Mouse (Mus musculus) kidney, adult 11 months (tissue): Measurements from ENCODE around the gene Flnb.

ENCODE experiments used
- DNase-seq: peaks from one replicate; pipeline ENCODE4 v3.0.0; 2022

The Flnb gene

DNA sequence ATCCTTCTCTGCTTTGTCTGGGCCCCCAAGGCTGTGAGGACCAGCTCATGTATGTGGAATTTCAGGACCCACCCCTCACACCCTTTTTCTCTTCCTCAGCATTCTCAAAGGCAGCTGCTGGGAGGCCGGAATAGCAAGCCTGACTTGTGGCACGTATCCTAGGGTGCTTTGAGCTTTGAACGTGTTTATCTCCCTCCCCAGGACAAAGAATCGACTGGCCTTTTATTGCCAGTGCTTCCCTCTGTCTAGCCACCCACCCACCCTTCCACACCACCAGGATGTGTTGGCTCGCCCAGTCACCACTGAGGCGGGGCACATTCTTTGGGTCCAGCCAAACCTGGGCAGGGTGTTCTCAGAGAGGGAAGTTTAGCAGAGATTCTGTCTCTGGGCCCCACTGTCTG lies 136.3 kb downstream of the Flnb start:
- DNase-seq: no peak

DNA sequence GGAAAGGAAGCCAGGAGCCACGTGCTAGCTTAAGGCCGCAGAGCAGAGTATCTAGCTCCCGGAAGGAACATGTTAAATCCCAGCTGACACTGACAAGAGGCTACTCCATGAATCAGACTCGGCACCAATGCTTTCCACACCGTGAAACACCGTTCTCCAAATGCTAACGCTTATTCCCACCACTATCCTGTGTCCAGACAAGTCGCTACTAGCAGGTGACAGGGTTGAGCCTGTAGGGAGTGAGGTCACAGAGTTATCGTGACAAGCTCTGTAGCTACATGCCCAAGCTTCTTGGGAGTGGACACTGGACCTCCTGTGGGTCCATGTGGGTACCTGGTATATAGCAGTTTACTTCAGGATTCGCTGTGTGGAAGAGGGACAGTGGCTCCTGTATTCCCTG lies 138.7 kb downstream of the Flnb start:
- DNase-seq: no peak

GRCm38 (mm10) chr14:7957049-7957448 lies 139.3 kb downstream of the Flnb start, which contains the start of gene Gm45521:
Gene Gm45521, plus strand, starts transcription at chr14:7957288.
- no peak for DNase-seq

DNA sequence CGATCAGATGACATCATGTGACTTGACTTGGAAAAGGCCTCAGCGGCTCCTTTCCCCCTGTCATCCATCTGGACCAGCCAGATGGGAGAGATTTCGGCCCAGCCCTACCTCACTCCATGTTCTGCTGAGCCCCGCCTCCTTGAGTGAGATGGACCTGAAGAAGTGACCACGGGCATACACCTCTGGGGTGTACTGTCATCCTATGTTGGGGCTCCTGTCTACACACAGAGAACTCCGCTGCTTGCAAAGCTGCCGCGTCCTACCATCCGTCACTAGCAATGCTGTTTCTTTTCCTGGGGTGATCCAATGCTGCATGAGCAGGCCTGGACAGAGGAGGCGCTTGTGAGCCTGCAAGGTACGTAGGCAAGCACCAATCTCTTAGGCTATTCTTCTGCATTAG lies 142.9 kb downstream of the Flnb start:
- DNase-seq: no peak

- DNase-seq: no peak
Observed at GRCm38 (mm10) chr14:7961714-7962113, 144.0 kb downstream of the Flnb start.

DNA sequence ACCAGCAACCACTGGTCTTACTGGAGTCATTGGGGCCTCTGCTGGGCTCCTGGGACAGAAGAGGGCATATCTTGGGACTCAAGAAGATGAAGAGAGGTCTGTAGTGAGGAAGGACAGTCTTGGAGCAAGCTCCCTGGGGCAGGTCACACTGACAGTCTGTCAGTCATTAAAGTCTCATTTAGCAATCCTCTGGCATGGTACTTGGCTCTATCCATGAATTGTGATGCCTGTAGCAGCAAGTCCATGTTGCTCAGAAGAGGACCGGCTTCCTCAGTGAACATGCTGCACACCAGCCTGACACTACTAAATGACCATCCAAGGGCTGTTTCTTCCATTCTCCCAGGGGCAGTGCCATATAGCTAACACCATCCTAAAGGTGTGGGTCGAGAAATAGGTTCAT lies 144.9 kb downstream of the Flnb start:
- DNase-seq: no peak

DNA sequence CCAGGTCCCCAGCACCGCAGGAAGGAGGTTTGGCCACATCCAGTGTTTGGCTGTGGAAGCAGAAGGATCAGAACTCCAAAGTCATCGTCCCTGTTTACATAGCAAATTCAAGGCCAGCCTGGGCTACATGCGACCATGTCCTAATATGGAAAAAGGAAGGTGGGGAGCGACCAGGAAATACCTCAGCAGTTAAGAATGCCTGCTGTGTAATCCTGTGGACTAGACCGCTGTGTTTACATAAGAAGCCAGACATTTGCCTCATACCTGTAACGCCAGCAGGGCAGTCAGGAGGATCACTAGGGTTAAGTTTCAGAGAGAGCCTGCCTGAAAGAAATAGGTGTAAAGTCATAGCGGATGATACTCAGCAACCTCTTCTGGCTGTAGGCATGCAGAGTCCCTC lies 145.4 kb downstream of the Flnb start:
- DNase-seq: no peak

DNA sequence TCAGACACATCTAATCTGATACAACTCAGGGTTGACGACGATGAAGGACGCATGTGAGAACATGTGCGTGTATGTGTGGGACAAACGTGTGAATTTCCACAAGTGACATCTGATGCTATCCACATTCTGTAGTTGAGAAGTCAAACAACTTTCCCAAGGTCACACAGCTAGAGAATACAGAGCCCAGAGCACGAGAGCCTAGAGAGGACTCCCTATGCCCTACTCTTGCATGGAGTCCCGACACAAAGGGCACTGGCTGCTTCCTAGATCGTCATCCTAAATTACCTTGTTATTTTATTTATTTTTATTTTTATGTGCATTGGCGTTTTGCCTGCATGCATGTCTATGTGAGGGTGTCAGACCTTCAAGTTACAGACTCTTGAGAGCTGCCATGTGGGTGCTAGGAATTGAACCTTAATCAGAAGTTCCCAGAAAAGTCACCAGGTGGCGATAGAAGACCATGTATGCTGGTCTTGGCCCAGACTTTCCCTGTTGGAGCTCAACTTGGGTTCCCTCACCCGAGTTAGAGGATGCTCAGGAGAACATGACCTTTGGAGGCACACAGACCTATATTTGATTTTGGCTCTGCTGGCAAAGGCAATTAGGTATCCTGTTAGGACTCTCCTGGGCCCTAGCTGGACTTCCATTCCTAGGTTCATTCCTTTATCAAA lies 146.6 kb downstream of the Flnb start:
- DNase-seq: peak; percentile 44

DNA sequence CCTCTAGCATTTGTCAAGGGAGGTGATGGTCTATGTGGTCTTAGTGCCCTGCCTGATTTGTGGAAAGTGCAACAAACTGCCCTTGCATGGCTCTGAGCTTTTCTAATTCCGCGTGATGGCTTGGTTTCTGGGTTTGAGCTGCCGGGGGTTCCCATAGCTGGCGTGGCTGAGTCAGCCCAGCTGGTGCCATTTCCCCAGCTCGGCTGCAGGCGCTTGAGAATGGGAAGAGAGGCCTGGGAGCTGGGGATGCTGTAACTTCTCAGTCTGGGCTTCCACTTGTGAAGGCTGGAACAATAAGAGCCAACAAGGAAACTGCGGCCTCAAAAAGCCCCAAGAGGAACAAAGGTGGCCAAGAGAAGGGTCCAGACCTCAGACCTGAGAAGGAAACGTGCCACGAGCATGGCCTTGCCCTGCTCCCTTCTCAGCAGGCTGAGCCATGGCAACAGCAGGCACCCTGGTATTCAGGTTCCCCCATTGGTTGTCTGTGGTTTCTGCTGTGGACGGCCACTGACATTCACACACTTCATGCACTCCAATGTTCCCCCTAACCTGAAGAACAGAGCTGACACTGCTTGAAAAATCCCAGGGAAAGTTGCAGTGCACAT lies 154.2 kb downstream of the Flnb start:
- no peak for DNase-seq

DNA sequence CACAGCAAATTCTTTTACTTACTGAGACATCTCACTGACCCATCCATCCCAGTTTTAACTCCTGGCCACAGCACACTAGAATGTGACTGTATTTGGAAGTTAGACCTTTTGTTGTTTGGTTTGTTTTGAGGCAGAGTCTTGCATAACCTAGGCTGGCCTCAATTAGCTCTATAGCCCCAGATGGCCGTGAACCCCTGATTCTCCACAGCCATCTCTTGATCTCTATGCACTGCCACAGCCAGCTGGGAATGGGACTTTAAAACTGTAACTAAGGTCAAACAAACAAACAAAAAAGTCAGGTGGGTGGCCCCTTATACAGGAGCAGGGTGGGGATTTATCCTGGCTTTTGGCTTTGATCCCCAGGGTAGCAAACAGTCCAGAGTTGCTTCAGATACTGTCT lies 156.9 kb downstream of the Flnb start:
- DNase-seq: no peak

DNA sequence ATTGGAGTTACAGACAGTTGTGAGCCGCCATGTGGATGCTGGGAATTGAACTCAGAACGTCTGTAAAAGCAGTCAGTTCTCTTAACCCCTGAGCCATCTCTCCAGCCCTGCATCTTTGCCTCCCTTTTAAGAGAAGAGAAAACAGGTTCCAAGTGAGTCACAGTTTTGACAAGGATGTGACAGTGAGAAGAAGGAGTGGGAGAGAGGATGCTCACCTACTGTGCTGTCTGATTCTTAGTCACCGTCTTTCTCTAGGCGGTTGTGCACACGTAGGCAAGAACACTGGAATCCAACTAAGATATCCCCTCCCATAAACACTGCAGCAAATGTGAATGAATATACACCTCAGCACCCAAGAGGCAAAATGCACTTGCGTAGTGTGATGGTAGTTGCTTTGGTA lies 157.4 kb downstream of the Flnb start:
- DNase-seq: no peak

- DNase-seq: no peak
Observed at GRCm38 (mm10) chr14:7977471-7977870, 159.7 kb downstream of the Flnb start.

- no peak for DNase-seq
Observed at GRCm38 (mm10) chr14:7978183-7978582, 160.4 kb downstream of the Flnb start.

- DNase-seq: no peak
Observed at GRCm38 (mm10) chr14:7981226-7981625, 163.5 kb downstream of the Flnb start.

DNA sequence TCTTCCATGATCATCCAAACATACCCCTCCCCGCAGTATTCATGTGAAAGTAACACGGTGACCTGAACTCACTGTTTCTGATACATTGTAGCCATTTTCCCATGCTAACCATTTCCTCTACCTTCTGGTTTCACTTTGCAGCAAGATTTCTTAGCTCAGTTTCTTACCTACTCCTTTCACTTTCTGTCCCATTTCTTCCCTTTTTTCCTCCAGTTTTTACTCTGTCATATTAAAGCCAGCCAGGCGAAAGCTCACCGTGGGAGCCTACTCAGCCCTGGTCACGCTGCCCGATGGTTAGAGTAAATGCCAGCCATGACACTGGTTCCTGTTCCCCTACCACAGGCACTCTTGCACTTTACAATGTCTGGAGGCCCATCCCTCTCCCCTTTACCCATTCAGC lies 169.2 kb downstream of the Flnb start:
- DNase-seq: no peak

- DNase-seq: no peak
Observed at GRCm38 (mm10) chr14:7989371-7989770, 171.6 kb downstream of the Flnb start.

DNA sequence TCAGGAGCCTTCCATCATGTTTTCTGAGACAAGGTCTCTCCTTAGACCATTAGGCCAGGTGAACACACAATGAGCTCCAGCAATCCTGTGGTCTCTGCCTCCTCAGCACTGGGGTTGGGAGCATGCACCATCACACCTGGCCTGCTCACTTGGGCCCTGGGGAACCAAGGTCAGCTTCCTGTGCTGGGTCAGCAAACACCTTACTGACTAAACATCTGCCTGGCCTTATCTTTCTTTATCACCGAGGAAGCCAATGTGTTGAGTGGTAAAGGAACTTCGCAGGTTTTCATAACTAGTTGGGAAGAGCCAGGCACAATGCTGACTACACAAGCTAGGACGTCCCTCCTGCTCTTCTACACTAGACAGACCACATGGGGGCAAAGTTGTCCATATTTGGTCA lies 172.2 kb downstream of the Flnb start:
- no peak for DNase-seq

- no peak for DNase-seq
Observed at GRCm38 (mm10) chr14:7991108-7991776, 173.5 kb downstream of the Flnb start.

DNA sequence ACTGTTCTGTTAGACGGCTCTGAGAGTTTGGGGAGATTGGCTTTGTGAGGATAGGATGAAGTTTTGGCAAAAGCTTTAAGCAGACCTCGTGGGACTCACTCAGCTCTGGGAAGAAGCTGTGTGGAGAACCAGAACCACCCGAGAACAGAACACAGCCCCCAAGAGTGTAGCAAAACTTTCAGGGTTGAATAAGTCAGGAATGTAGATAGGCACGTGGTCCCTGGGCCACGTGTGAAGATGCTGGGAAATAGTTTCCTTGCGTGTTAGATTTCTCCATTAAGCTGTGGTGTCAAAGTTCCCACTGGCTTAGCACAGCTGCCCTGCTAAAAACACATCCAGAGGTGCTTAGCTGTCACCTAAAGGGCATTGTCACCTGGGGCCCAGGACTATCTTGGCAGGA lies 174.4 kb downstream of the Flnb start:
- no peak for DNase-seq

DNA sequence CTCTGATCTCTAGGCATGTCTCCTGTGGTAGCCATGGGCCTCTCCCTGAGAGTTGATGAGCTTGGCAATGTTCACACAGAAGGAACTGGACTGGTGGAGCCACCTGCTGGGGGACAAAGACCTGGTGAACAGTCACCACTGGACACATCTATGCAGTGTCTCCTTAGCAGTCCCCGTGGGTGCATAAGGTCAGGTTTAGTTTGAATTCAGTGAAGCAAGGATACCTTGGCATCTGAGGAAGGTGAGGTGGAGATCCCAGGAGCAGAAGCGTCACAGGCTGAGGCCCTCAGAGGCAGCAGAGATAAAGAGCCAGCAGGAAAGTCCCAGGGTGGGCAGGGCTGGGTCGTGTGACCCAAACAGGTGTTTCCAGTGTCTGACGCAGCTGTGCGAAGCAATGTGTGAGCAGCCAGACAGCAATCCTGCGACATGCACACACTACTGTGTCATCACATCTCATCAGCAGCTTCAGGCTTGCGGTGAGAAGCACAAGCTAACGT lies 176.6 kb downstream of the Flnb start, which contains the start of gene Dnase1l3:
Gene Dnase1l3, minus strand, starts transcription at position 303 of the 497 bp plus-strand sequence.
- DNase-seq: peak; percentile 45

- DNase-seq: peak; percentile 85
Observed at GRCm38 (mm10) chr14:7997255-7997696, 179.5 kb downstream of the Flnb start.

- DNase-seq: no peak
Observed at GRCm38 (mm10) chr14:7999030-7999429, 181.3 kb downstream of the Flnb start.

- DNase-seq: no peak
Observed at GRCm38 (mm10) chr14:7999435-7999834, 181.7 kb downstream of the Flnb start.

- no peak for DNase-seq
Observed at GRCm38 (mm10) chr14:8000247-8000646, 182.5 kb downstream of the Flnb start.
